Mouse (Mus musculus): ENCODE results near the gene Clk4. TPM values are rescaled to one million over a fixed set of nuclear protein-coding genes. Genes with fewer than 3 reads are reported as not detected.

Gene Clk4
- 100 to 1,000 TPM; 101 to 112 TPM for total RNA-seq (2023)

DNA sequence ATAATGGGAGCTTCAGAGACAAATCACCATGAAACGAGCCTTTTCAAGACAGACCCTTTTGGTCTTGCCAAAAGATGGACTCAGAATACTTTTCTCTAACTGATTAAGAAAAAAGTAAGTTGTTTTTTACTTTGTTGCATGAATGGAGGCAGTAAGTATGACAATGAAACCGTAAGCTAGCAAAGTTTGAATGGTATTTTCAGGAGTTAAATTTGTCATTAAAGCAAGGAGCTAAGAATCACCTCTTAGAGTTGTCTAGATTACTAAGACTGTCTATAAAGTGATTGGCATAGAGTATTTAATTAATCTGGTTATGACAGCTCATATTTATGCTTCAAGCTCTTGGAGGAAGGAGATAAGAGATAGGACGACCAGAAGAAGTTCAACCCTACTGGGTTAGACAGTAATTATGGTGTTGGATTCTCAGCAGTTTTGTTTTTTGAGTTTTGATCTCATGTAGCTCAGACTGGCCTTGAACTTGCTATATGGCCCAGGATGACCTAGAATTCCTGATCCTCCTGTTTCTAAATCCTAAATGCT lies at the start of gene Clk4:
Gene Clk4, plus strand, starts transcription at position 51 of the 540 bp plus-strand sequence.

GRCm38 (mm10) chr11:51220308-51220707 lies 41.2 kb upstream of the Clk4 start, which contains the start of gene Gm12569:
Gm12569 (plus strand) TSS chr11:51220473.

DNA sequence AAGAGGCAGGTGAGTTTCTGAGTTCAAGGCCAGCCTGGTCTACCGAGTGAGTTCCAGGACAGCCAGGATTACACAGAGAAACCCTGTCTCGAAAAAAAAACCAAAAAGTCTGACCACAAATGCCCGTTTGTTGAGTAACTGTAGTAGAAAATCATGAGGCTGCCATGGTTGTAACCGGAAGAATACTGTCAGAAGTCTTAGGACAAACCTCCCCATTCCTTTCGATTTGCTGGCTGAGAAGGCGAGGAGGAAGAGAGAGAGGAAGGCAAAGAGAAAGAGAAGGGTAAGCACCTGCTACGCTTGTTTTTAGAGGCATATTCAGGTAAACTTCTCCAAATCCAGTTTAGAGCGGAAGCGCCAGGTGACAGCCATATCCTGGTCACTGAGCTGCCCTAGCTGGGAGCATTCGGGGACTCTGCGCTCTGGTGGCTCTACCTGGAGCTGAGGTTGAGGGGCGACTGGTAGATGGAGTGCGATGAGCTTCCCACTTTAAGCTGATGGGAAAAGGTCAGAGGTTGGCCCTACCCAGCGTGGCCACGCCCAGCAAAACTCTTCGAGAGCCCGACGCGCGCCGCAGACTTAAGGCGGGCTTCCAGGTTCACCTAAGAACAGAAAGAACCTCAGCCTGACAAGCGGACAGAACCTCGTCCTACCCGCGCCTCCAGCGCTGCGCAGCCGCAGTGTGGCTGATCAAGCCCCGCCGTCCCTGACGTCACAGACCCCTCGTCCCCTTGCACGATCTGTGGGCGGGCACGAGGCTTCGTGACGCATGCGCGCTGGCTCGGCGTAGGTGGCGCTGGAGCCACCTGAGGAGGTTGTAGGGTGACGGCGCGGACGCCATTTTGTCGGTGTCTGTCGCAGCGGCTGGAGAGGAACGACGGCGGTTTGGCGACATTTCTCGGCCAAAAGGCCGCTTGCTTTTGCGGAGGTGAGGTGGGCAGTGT lies 1.1 kb downstream of the Clk4 start, which contains the start of gene BC049762:
Gene BC049762, minus strand, starts transcription at position 705 of the 944 bp plus-strand sequence.

DNA sequence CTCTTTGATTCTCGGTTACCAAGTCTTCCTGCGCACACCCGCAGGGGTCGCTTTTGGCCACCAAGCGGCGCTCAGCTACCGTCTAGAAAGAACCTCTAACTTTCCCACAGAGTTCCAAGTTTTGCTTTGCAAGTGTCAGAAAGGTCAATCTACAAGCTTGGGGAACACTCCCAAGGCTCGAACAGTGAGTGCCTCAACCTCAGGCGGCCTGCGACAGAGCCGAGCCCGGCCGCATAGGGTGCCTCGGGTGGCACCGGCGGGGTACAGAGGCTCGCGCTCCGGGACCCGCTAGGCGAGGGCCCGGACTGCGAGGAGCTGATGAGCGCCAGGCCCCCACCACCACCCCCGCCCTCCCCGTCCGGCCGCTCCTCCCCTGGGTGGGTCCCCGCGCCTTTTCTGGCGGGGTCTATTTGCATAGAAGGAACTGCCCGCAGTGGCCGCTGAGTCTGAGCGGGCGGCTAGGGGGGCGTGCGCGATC lies 28.1 kb downstream of the Clk4 start, which contains the start of gene Col23a1:
Gene Col23a1, plus strand, starts transcription at position 357 of the 478 bp plus-strand sequence.

Other genes with a start within 250 kb of the Clk4 start
- not detected for gene Olfr54, start 247.5 kb upstream of the Clk4 start, total RNA-seq (2023)
- gene Olfr1375, start 213.6 kb upstream of the Clk4 start, total RNA-seq (2023), result not detected
- gene Zfp354a, start 202.5 kb upstream of the Clk4 start, total RNA-seq (2023), result not detected
- not detected for gene Gm12569, start 41.3 kb upstream of the Clk4 start, total RNA-seq (2023)
- under 1 TPM; 0.64 to 0.81 TPM for gene BC049762, start 1.3 kb downstream of the Clk4 start, total RNA-seq (2023)
- 1 to 10 TPM in 1 of 2 experiments, under 1 TPM in 1; 0.85 to 1.0 TPM for gene Col23a1, start 28.2 kb downstream of the Clk4 start, total RNA-seq (2023)

All from neutrophil, adult 83 days (primary cell).